ENCODE assay signal across 8 mouse cellular contexts in genomic region chr17:32349851-32350381, GRCm38 (mm10). TPM values are rescaled to one million over a fixed set of nuclear protein-coding genes. Genes with fewer than 3 reads are reported as not detected.
A peak's percentile ranks its signal among the peaks of the same experiment; 100 is the strongest.
DNase-seq lines count a peak whose midpoint lies in the region; ATAC-seq and TF ChIP-seq lines count a peak whose summit lies in the region.

No protein-coding gene starts in this region.

- peak; percentile 14 for ATAC-seq in kidney, postnatal 0 days (replicated peaks; ENCODE audit: low FRiP score, low read depth)

- peaks cover 7% of the 10 kb centered on the region; the same call in 1 of the 2 replicates for H3K4me1 ChIP-seq in kidney, postnatal 0 days (replicated peaks; ENCODE audit: insufficient read depth, low read length)

- peak overlapping the region; percentile 89 for H3K27ac ChIP-seq in kidney, postnatal 0 days
- peak overlapping the region; percentile 74 for H3K27ac ChIP-seq in macrophage

- H3K9ac ChIP-seq in kidney, postnatal 0 days (ENCODE audit: low read depth, low read length) = peak overlapping the region; percentile 84

- peaks cover 53% of the 10 kb centered on the region for H3K79me2 ChIP-seq in macrophage (ENCODE audit: inconsistent target)

- H3K27me3 ChIP-seq in kidney, postnatal 0 days (ENCODE audit: insufficient read depth, low read length) = no peaks in the 10 kb centered on the region

- no peak for DNase-seq in kidney, postnatal 0 days (ENCODE audit: low spot score)
- no peak for DNase-seq in kidney, postnatal 25 days
- DNase-seq in brain, adult 2 months (ENCODE audit: low read depth, low spot score) = peak; percentile 62
- DNase-seq in forelimb bud, embryonic 11.5 days (ENCODE audit: low read depth, low spot score) = peak; percentile 11
- DNase-seq in embryo, embryonic 10.5 days (ENCODE audit: low spot score) = no peak
- no peak for DNase-seq in layer of hippocampus, postnatal 14 days (ENCODE audit: low spot score in 2 of 2)
- DNase-seq in layer of hippocampus, postnatal 10 days (ENCODE audit: low spot score in 2 of 2) = no peak

- H3K36me3 ChIP-seq in kidney, postnatal 0 days (ENCODE audit: insufficient read depth, low read length) = peaks cover 5% of the 10 kb centered on the region
- H3K36me3 ChIP-seq in macrophage (ENCODE audit: inconsistent target) = peaks cover 11% of the 10 kb centered on the region

- peak overlapping the region; percentile 78 for H3K4me3 ChIP-seq in kidney, postnatal 0 days (replicated peaks; ENCODE audit: low read depth, low read length)
- H3K4me3 ChIP-seq in macrophage (ENCODE audit: inconsistent target) = peak overlapping the region; percentile 99

- H3K4me2 ChIP-seq in kidney, postnatal 0 days (ENCODE audit: low read length) = peak overlapping the region; percentile 83

- H3K9me3 ChIP-seq in kidney, postnatal 0 days (replicated peaks; ENCODE audit: low read length) = no peaks in the 10 kb centered on the region

- TF ChIP-seq CTCF in kidney, postnatal 0 days (IDR thresholded peaks at IDR 0.05; ENCODE audit: low read depth) = no peak

- under 1% methylated on average over 24 of the region's 24 CpGs for WGBS in kidney, postnatal 0 days
- under 1% methylated on average over 24 of the region's 24 CpGs for WGBS in macrophage (ENCODE audit: missing documents)

RNA-seq across cellular contexts. Expression of gene Akap8l, which starts 0.5 kb away (rescaled TPM):
- polyA plus RNA-seq in kidney, postnatal 0 days (2015; fragmentation: Nextera tagmentation; extraction: Ambion mirVana) = 63.2 and 70.2 TPM in 2 replicates
- total RNA-seq in macrophage (2018; cell fraction: chromatin; rRNA removed) = 100 to 1,000 TPM in 20 of 26 experiments, 10 to 100 TPM in 6; 36.7 to 321 (median 192) TPM
- total RNA-seq in macrophage (2018; cell fraction: cytosol; rRNA removed) = 10 to 100 TPM; 14.7 to 32.3 (median 21.5) TPM
- total RNA-seq in macrophage (2018; cell fraction: nucleus; rRNA removed) = 100 to 1,000 TPM in 9 of 26 experiments, 10 to 100 TPM in 17; 24.8 to 179 (median 86.1) TPM
- polyA plus RNA-seq in macrophage (2018) = 20.2 to 41.0 TPM (median 33.8 TPM) in 3 replicates
- 100 to 1,000 TPM; 134 to 157 TPM for total RNA-seq in layer of hippocampus, postnatal 14 days (2021)
- 100 to 1,000 TPM; 115 to 140 TPM for total RNA-seq in layer of hippocampus, postnatal 10 days (2021)

RNA-seq across cellular contexts. Expression of gene Akap8, which starts 28.9 kb away (rescaled TPM):
- 51.4 and 55.8 TPM in 2 replicates for polyA plus RNA-seq in kidney, postnatal 0 days (2015; fragmentation: Nextera tagmentation; extraction: Ambion mirVana)
- total RNA-seq in macrophage (2018; cell fraction: chromatin; rRNA removed) = 100 to 1,000 TPM in 24 of 26 experiments, 10 to 100 TPM in 2; 74.8 to 513 (median 284) TPM
- 10 to 100 TPM in 25 of 26 experiments, 1 to 10 TPM in 1; 9.3 to 42.5 (median 29.9) TPM for total RNA-seq in macrophage (2018; cell fraction: cytosol; rRNA removed)
- total RNA-seq in macrophage (2018; cell fraction: nucleus; rRNA removed) = 100 to 1,000 TPM in 13 of 26 experiments, 10 to 100 TPM in 13; 43.1 to 200 (median 107) TPM
- 38.9 to 55.8 TPM (median 43.9 TPM) in 3 replicates for polyA plus RNA-seq in macrophage (2018)
- total RNA-seq in layer of hippocampus, postnatal 14 days (2021) = 10 to 100 TPM; 83.8 to 86.1 TPM
- total RNA-seq in layer of hippocampus, postnatal 10 days (2021) = 100 to 1,000 TPM in 1 of 2 experiments, 10 to 100 TPM in 1; 88.7 to 112 TPM

RNA-seq across cellular contexts. Expression of gene Wiz, which starts 39.3 kb away (rescaled TPM):
- polyA plus RNA-seq in kidney, postnatal 0 days (2015; fragmentation: Nextera tagmentation; extraction: Ambion mirVana) = 18.6 and 20.8 TPM in 2 replicates
- 10 to 100 TPM; 14.3 to 57.5 (median 28.5) TPM for total RNA-seq in macrophage (2018; cell fraction: chromatin; rRNA removed)
- 10 to 100 TPM; 15.7 to 26.8 (median 20.3) TPM for total RNA-seq in macrophage (2018; cell fraction: cytosol; rRNA removed)
- 10 to 100 TPM; 16.8 to 46.4 (median 26.0) TPM for total RNA-seq in macrophage (2018; cell fraction: nucleus; rRNA removed)
- polyA plus RNA-seq in macrophage (2018) = 15.9 to 20.7 TPM (median 17.5 TPM) in 3 replicates
- total RNA-seq in layer of hippocampus, postnatal 14 days (2021) = 10 to 100 TPM; 66.8 to 74.7 TPM
- total RNA-seq in layer of hippocampus, postnatal 10 days (2021) = 10 to 100 TPM; 84.1 to 92.5 TPM

RNA-seq across cellular contexts. Expression of gene Rasal3, which starts 53.5 kb away (rescaled TPM):
- polyA plus RNA-seq in kidney, postnatal 0 days (2015; fragmentation: Nextera tagmentation; extraction: Ambion mirVana) = 0.29 and 0.53 TPM in 2 replicates
- 10 to 100 TPM in 22 of 26 experiments, 1 to 10 TPM in 4; 5.0 to 76.7 (median 30.6) TPM for total RNA-seq in macrophage (2018; cell fraction: chromatin; rRNA removed)
- total RNA-seq in macrophage (2018; cell fraction: cytosol; rRNA removed) = 10 to 100 TPM in 20 of 26 experiments, 1 to 10 TPM in 6; 6.7 to 18.1 (median 12.4) TPM
- total RNA-seq in macrophage (2018; cell fraction: nucleus; rRNA removed) = 10 to 100 TPM in 23 of 26 experiments, 1 to 10 TPM in 3; 5.5 to 55.5 (median 22.9) TPM
- 8.2 to 22.5 TPM (median 8.9 TPM) in 3 replicates for polyA plus RNA-seq in macrophage (2018)
- 1 to 10 TPM; 2.6 to 3.1 TPM for total RNA-seq in layer of hippocampus, postnatal 14 days (2021)
- 1 to 10 TPM; 3.2 to 3.6 TPM for total RNA-seq in layer of hippocampus, postnatal 10 days (2021)

Comparison
In these comparisons a context has a peak if more than half of its experiments do, and no peak if none do; other contexts are left out.
1. DNase-seq: peak in brain, adult 2 months (single experiment) and forelimb bud, embryonic 11.5 days (single experiment); none in kidney, postnatal 0 days (single experiment), kidney, postnatal 25 days (0 of 2), embryo, embryonic 10.5 days (single experiment), layer of hippocampus, postnatal 14 days (0 of 2) and layer of hippocampus, postnatal 10 days (0 of 2).